Mouse (Mus musculus): ENCODE measurements around the gene Asap3.

The Asap3 gene

GRCm38 (mm10) chr4:136206033-136206893, at the start of gene Asap3:
Gene Asap3, plus strand, starts transcription at chr4:136206365.
- DNase-seq (ENCODE audit: low spot score) = peak; percentile 100

GRCm38 (mm10) chr4:136158498-136158897, 47.7 kb upstream of the Asap3 start:
- no peak for DNase-seq (ENCODE audit: low spot score)

- peak; percentile 83 for DNase-seq (ENCODE audit: low spot score)
These were observed 46.3 kb upstream of the Asap3 start for GRCm38 (mm10) chr4:136159802-136160397.

- peak; percentile 92 for DNase-seq (ENCODE audit: low spot score)
These were observed 42.7 kb upstream of the Asap3 start for GRCm38 (mm10) chr4:136163448-136163847.

GRCm38 (mm10) chr4:136164981-136165380, 41.2 kb upstream of the Asap3 start:
- no peak for DNase-seq (ENCODE audit: low spot score)

GRCm38 (mm10) chr4:136167701-136168100, 38.5 kb upstream of the Asap3 start:
- DNase-seq (ENCODE audit: low spot score) = no peak

GRCm38 (mm10) chr4:136170401-136170800, 35.8 kb upstream of the Asap3 start:
- no peak for DNase-seq (ENCODE audit: low spot score)

GRCm38 (mm10) chr4:136171455-136171854, 34.7 kb upstream of the Asap3 start:
- DNase-seq (ENCODE audit: low spot score) = no peak

GRCm38 (mm10) chr4:136172011-136172541, 34.1 kb upstream of the Asap3 start, which contains the start of gene E2f2:
Gene E2f2, plus strand, starts transcription at chr4:136172394.
- peak; percentile 85 for DNase-seq (ENCODE audit: low spot score)

GRCm38 (mm10) chr4:136172542-136173209, 33.5 kb upstream of the Asap3 start:
- peak; percentile 83 for DNase-seq (ENCODE audit: low spot score)

GRCm38 (mm10) chr4:136173210-136173715, 32.9 kb upstream of the Asap3 start:
- DNase-seq (ENCODE audit: low spot score) = no peak

- no peak for DNase-seq (ENCODE audit: low spot score)
These were observed 31.7 kb upstream of the Asap3 start for GRCm38 (mm10) chr4:136174216-136175193.

GRCm38 (mm10) chr4:136176022-136176552, 30.1 kb upstream of the Asap3 start:
- peak; percentile 42 for DNase-seq (ENCODE audit: low spot score)

GRCm38 (mm10) chr4:136177244-136177611, 28.9 kb upstream of the Asap3 start:
- no peak for DNase-seq (ENCODE audit: low spot score)

- DNase-seq (ENCODE audit: low spot score) = peak; percentile 66
These were observed 28.3 kb upstream of the Asap3 start for GRCm38 (mm10) chr4:136177612-136178474.

GRCm38 (mm10) chr4:136178475-136178921, 27.7 kb upstream of the Asap3 start:
- no peak for DNase-seq (ENCODE audit: low spot score)

- DNase-seq (ENCODE audit: low spot score) = no peak
These were observed 26.7 kb upstream of the Asap3 start for GRCm38 (mm10) chr4:136179456-136179855.

GRCm38 (mm10) chr4:136179998-136180397, 26.2 kb upstream of the Asap3 start:
- peak; percentile 95 for DNase-seq (ENCODE audit: low spot score)

GRCm38 (mm10) chr4:136180408-136181330, 25.5 kb upstream of the Asap3 start:
- DNase-seq (ENCODE audit: low spot score) = peak; percentile 89
